17 mouse cellular contexts compared by ENCODE assay signal in genomic region chrX:166185327-166185913, GRCm38 (mm10).
"Had no signal": no experiment of that assay in that cellular context is flagged by ENCODE, and none has a peak within 500 bp of the region (broad histone marks: within the 10 kb centered on the region; RNA-seq: fewer than 3 reads in every experiment).

No protein-coding gene starts in this region.

- H3K27ac ChIP-seq: liver, embryonic 14.5 days; macrophage; midbrain, embryonic 13.5 days; midbrain, embryonic 15.5 days; neural tube, embryonic 13.5 days; neural tube, embryonic 15.5 days; stomach, embryonic 15.5 days; stomach, postnatal 0 days had no signal

- H3K4me2 ChIP-seq: lung, embryonic 14.5 days; midbrain, embryonic 11.5 days; midbrain, embryonic 13.5 days; midbrain, embryonic 15.5 days; neural tube, embryonic 13.5 days; neural tube, embryonic 15.5 days; stomach, embryonic 15.5 days had no signal

- H3K36me3 ChIP-seq: midbrain, embryonic 13.5 days; midbrain, embryonic 15.5 days; neural tube, embryonic 13.5 days; neural tube, embryonic 15.5 days; stomach, embryonic 15.5 days had no signal

- H3K4me3 ChIP-seq: megakaryocyte, embryonic 14.5 days; midbrain, embryonic 13.5 days; midbrain, embryonic 15.5 days; neural tube, embryonic 13.5 days; neural tube, embryonic 15.5 days; stomach, embryonic 15.5 days had no signal

- ATAC-seq: midbrain, embryonic 13.5 days; midbrain, embryonic 15.5 days had no signal

- H3K9ac ChIP-seq: liver, embryonic 14.5 days; lung, embryonic 14.5 days; midbrain, embryonic 13.5 days; midbrain, embryonic 15.5 days; neural tube, embryonic 13.5 days; neural tube, embryonic 15.5 days; stomach, embryonic 15.5 days had no signal

- H3K4me1 ChIP-seq: midbrain, embryonic 13.5 days; midbrain, embryonic 15.5 days; neural tube, embryonic 13.5 days; neural tube, embryonic 15.5 days; stomach, embryonic 15.5 days had no signal

- DNase-seq: lung, adult 18-20 months; lung, embryonic 14.5 days; lung, postnatal 10 days; right cerebral cortex, adult 18-20 months; thymus, adult 2 months; thymus, postnatal 25 days; thymus, postnatal 4 days had no signal

- H3K9me3 ChIP-seq: megakaryocyte, embryonic 14.5 days; midbrain, embryonic 13.5 days; midbrain, embryonic 15.5 days; neural tube, embryonic 13.5 days; neural tube, embryonic 15.5 days; stomach, embryonic 15.5 days had no signal

- H3K27me3 ChIP-seq: midbrain, embryonic 15.5 days; neural tube, embryonic 13.5 days; neural tube, embryonic 15.5 days; stomach, embryonic 15.5 days had no signal
